In the genomic region with DNA sequence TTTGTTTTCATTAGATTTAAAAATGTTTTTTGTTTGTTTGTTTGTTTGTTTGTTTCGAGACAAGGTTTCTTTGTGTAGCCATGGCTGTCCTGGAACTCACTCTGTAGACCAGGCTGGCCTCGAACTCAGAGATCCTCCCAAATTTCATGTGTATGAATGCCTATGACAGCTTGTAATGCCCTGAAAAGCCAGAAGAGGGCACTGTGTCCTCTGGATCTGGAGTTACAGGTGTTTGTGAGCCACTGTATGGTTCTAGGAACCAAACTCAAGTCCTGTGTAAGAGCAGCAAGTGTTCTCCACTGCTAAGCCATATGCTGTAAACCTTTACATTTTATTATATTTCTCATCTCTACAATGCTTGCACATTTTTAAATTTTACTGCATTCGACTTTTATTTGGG, we compare ENCODE assay signal across 17 mouse cellular contexts. TPM values are rescaled to one million over a fixed set of nuclear protein-coding genes. Genes with fewer than 3 reads are reported as not detected.
DNase-seq lines count a peak whose midpoint lies in the region; ATAC-seq and TF ChIP-seq lines count a peak whose summit lies in the region.
"Had no signal": no experiment of that assay in that cellular context is flagged by ENCODE, and none has a peak within 500 bp of the region (broad histone marks: within the 10 kb centered on the region; RNA-seq: fewer than 3 reads in every experiment).

No protein-coding gene starts in this region.

- H3K4me1 ChIP-seq in liver, embryonic 14.5 days (replicated peaks; ENCODE audit: control insufficient read depth in 2 of 2, insufficient read depth in 2 of 2, low read length in 1 of 2), result no peaks in the 10 kb centered on the region
- peaks cover 5% of the 10 kb centered on the region for H3K4me1 ChIP-seq in E14TG2a.4 (replicated peaks; ENCODE audit: low read depth, low read length)
- H3K4me1 ChIP-seq: heart, embryonic 15.5 days; hindbrain, embryonic 13.5 days; limb, embryonic 12.5 days had no signal

- H3K27me3 ChIP-seq in liver, embryonic 14.5 days (ENCODE audit: control insufficient read depth, insufficient read depth, low read length), result no peaks in the 10 kb centered on the region
- no peaks in the 10 kb centered on the region for H3K27me3 ChIP-seq in E14TG2a.4 (ENCODE audit: insufficient read depth, low read length)
- H3K27me3 ChIP-seq: heart, embryonic 15.5 days; hindbrain, embryonic 13.5 days; limb, embryonic 12.5 days had no signal

- no peaks in the 10 kb centered on the region for H3K36me3 ChIP-seq in liver, embryonic 14.5 days (replicated peaks; ENCODE audit: control insufficient read depth, insufficient read depth, low read depth)
- peaks cover 88% of the 10 kb centered on the region for H3K36me3 ChIP-seq in E14TG2a.4 (ENCODE audit: insufficient read depth, low read length)
- H3K36me3 ChIP-seq: heart, embryonic 15.5 days; hindbrain, embryonic 13.5 days; limb, embryonic 12.5 days had no signal

- H3K9me3 ChIP-seq in liver, embryonic 14.5 days (ENCODE audit: control insufficient read depth, low read length), result no peaks in the 10 kb centered on the region
- no peaks in the 10 kb centered on the region for H3K9me3 ChIP-seq in E14TG2a.4 (ENCODE audit: low read length)
- H3K9me3 ChIP-seq: heart, embryonic 15.5 days; hindbrain, embryonic 13.5 days; limb, embryonic 12.5 days had no signal

- no peak overlapping the region for H3K4me3 ChIP-seq in liver, embryonic 14.5 days (ENCODE audit: insufficient read depth in 1 of 2, low read depth in 2 of 2, low read length in 2 of 2)
- H3K4me3 ChIP-seq in E14TG2a.4 (replicated peaks; ENCODE audit: low read length), result no peak overlapping the region
- H3K4me3 ChIP-seq: heart, embryonic 15.5 days; hindbrain, embryonic 13.5 days; limb, embryonic 12.5 days had no signal

- no peak for TF ChIP-seq EP300 in liver, embryonic 14.5 days (IDR thresholded peaks at IDR 0.05; ENCODE audit: low read depth)

- TF ChIP-seq CTCF in liver, embryonic 14.5 days (IDR thresholded peaks at IDR 0.05; ENCODE audit: low read depth), result peak; percentile 64
- TF ChIP-seq CTCF in E14TG2a.4 (conservative IDR thresholded peaks at IDR 0.05; ENCODE audit: low read length), result peak; percentile 70

- 53% methylated on average over 3 of the region's 3 CpGs for WGBS in liver, embryonic 14.5 days (ENCODE audit: insufficient replicate concordance)

- DNase-seq in liver, embryonic 14.5 days (ENCODE audit: low read depth in 3 of 3, low spot score in 3 of 3), result no peak
- DNase-seq in liver, result no peak
- peak; percentile 76 for DNase-seq in ZHBTc4 (ENCODE audit: low read depth, low spot score)
- peak; percentile 36 for DNase-seq in thymus, postnatal 14 days
- no peak for DNase-seq in right cerebral cortex, postnatal 4 days
- DNase-seq: adrenal gland, postnatal 36 days; cerebellum, adult 18-20 months; kidney, postnatal 10 days had no signal

- H3K4me2 ChIP-seq in liver, embryonic 14.5 days (ENCODE audit: low read depth), result no peak overlapping the region
- H3K4me2 ChIP-seq: heart, embryonic 15.5 days; hindbrain, embryonic 13.5 days; limb, embryonic 12.5 days; midbrain, embryonic 11.5 days had no signal

- no peak overlapping the region for H3K27ac ChIP-seq in liver, embryonic 14.5 days
- H3K27ac ChIP-seq: heart, embryonic 15.5 days; hindbrain, embryonic 13.5 days; limb, embryonic 12.5 days had no signal

- ATAC-seq in liver, embryonic 14.5 days (ENCODE audit: insufficient read depth), result no peak
- no peak for ATAC-seq in cerebellum, adult (ENCODE audit: insufficient number of reproducible peaks, low FRiP score, low TSS enrichment)
- ATAC-seq: forebrain, embryonic 16.5 days had no signal

- no peak overlapping the region for H3K9ac ChIP-seq in liver, embryonic 14.5 days (replicated peaks)
- H3K9ac ChIP-seq: heart, embryonic 15.5 days; hindbrain, embryonic 13.5 days; limb, embryonic 12.5 days had no signal

RNA-seq across cellular contexts. Expression of gene Stag3, which starts 7.8 kb away (rescaled TPM):
- 2.7 and 3.1 TPM in 2 replicates for polyA plus RNA-seq in liver, embryonic 14.5 days (2012; rRNA removed)
- polyA plus RNA-seq in liver, embryonic 14.5 days (2014; fragmentation: Nextera tagmentation; extraction: Ambion mirVana), result 1.8 and 1.9 TPM in 2 replicates

RNA-seq across cellular contexts. Expression of gene Gpc2, which starts 8.1 kb away (rescaled TPM):
- polyA plus RNA-seq in liver, embryonic 14.5 days (2012; rRNA removed), result 1.7 and 2.5 TPM in 2 replicates
- polyA plus RNA-seq in liver, embryonic 14.5 days (2014; fragmentation: Nextera tagmentation; extraction: Ambion mirVana), result not detected in 2 replicates

RNA-seq across cellular contexts. Expression of gene Gm43720, which starts 8.1 kb away (rescaled TPM):
- polyA plus RNA-seq in liver, embryonic 14.5 days (2012; rRNA removed), result not detected in 2 replicates
- 0.01 and 0.04 TPM in 2 replicates for polyA plus RNA-seq in liver, embryonic 14.5 days (2014; fragmentation: Nextera tagmentation; extraction: Ambion mirVana)
- polyA plus RNA-seq: neural tube, embryonic 11.5 days; testis, adult 2 months had no signal

RNA-seq across cellular contexts. Expression of gene Gal3st4, which starts 15.2 kb away (rescaled TPM):
- 0.01 TPM in 1 of 2 replicates, not detected in the other for polyA plus RNA-seq in liver, embryonic 14.5 days (2012; rRNA removed)
- polyA plus RNA-seq in liver, embryonic 14.5 days (2014; fragmentation: Nextera tagmentation; extraction: Ambion mirVana), result 0.14 and 0.18 TPM in 2 replicates

RNA-seq across cellular contexts. Expression of gene BC037034, which starts 24.0 kb away (rescaled TPM):
- 22.4 and 27.6 TPM in 2 replicates for polyA plus RNA-seq in liver, embryonic 14.5 days (2012; rRNA removed)
- polyA plus RNA-seq in liver, embryonic 14.5 days (2014; fragmentation: Nextera tagmentation; extraction: Ambion mirVana), result 1.9 and 2.5 TPM in 2 replicates

Comparison
In these comparisons a context has a peak if more than half of its experiments do, and no peak if none do; other contexts are left out.
1. DNase-seq: peak in ZHBTc4 (single experiment) and thymus, postnatal 14 days (single experiment); none in liver, embryonic 14.5 days (0 of 3), liver (single experiment) and right cerebral cortex, postnatal 4 days (single experiment).